Mouse (Mus musculus) forebrain, embryonic 12.5 days (tissue): ENCODE measurements around the gene Pmfbp1. TPM values are rescaled to one million over a fixed set of nuclear protein-coding genes. Genes with fewer than 3 reads are reported as not detected.

Source experiments
- ATAC-seq: fragments of 200-750 bp; cut with Nextera tagmentation; 2 replicates; pipeline ENCODE4 v1.8.0; 2017; ENCODE audit warnings: moderate TSS enrichment; ENCODE audit not compliant: low FRiP score
- H3K27ac ChIP-seq: fragments of 300-500 bp; sonication (generic); 2 replicates; pipeline ENCODE4 v1.5.1; 2016; ENCODE audit warnings: mild to moderate bottlenecking
- H3K27me3 ChIP-seq: fragments of 300-500 bp; sonication (generic); 2 replicates; pipeline ENCODE4 v1.6.1; 2016; ENCODE audit warnings: mild to moderate bottlenecking
- H3K36me3 ChIP-seq: fragments of 300-500 bp; sonication (generic); replicated peaks from 2 replicates; pipeline ENCODE4 v1.6.1; 2016; ENCODE audit warnings: mild to moderate bottlenecking
- H3K4me1 ChIP-seq: fragments of 300-500 bp; sonication (generic); 2 replicates; pipeline ENCODE4 v1.6.1; 2016
- H3K4me2 ChIP-seq: fragments of 300-500 bp; sonication (generic); 2 replicates; pipeline ENCODE4 v1.6.1; 2016; ENCODE audit warnings: mild to moderate bottlenecking, moderate library complexity
- H3K4me3 ChIP-seq: fragments of 300-500 bp; sonication (generic); replicated peaks from 2 replicates; pipeline ENCODE4 v1.5.1; 2016; ENCODE audit warnings: mild to moderate bottlenecking
- H3K9ac ChIP-seq: fragments of 300-500 bp; sonication (generic); 2 replicates; pipeline ENCODE4 v1.6.1; 2016; ENCODE audit warnings: mild to moderate bottlenecking
- H3K9me3 ChIP-seq: fragments of 300-500 bp; sonication (generic); 2 replicates; pipeline ENCODE4 v1.6.1; 2016
- WGBS: fragments of 180-500 bp; shearing (Covaris S2); methylation state at CpG from one replicate; pipeline ENCODE4 v1.1.7; 2016; 5-methylcytosine and 5-hydroxymethylcytosine counted together
- polyA plus RNA-seq: library from polyadenylated mRNA; unstranded; fragments of >200 nt; fragmentation: Nextera tagmentation; extraction: Ambion mirVana; gene quantifications from 2 replicates; pipeline ENCODE4 v1.2.1, GENCODE M21; 2016

Gene Pmfbp1
- polyA plus RNA-seq, 1 experiment from 2014 or later, result 0.28 TPM

- Histone ChIP-seq H3K4me1 (no peaks in the 10 kb centered on the region), H3K36me3 (peaks cover 9% of the 10 kb centered on the region; the same call in 1 of the 2 replicates), H3K27me3 (no peaks in the 10 kb centered on the region; the same call in 1 of the 2 replicates), H3K9ac (no peak overlapping the region), H3K4me2 (no peak overlapping the region), H3K9me3 (no peaks in the 10 kb centered on the region), H3K4me3 (no peak overlapping the region), H3K27ac (no peak overlapping the region)
- ATAC-seq, result no peak
- 76% methylated on average over 4 of the region's 4 CpGs for WGBS
Measured at GRCm38 (mm10) chr8:109576311-109576710, 82.5 kb downstream of the Pmfbp1 start.

- H3K4me1 ChIP-seq, result no peaks in the 10 kb centered on the region
- no peak within 1 kb of the TSS for H3K27ac ChIP-seq
- WGBS, result 73% methylated on average over 8 of the region's 8 CpGs
- H3K4me2 ChIP-seq, result no peak within 1 kb of the TSS
- no peaks in the 10 kb centered on the region for H3K36me3 ChIP-seq
- H3K9me3 ChIP-seq, result no peaks in the 10 kb centered on the region
- no peak within 1 kb of the TSS for H3K9ac ChIP-seq
- H3K4me3 ChIP-seq, result no peak within 1 kb of the TSS
- no peak for ATAC-seq
- no peaks in the 10 kb centered on the region; the same call in 1 of the 2 replicates for H3K27me3 ChIP-seq
Measured at GRCm38 (mm10) chr8:109578900-109579301, 85.1 kb downstream of the Pmfbp1 start, which contains the start of gene Hp. Gene Hp (minus strand): TSS chr8:109579172.

- Histone ChIP-seq H3K4me1 (no peaks in the 10 kb centered on the region), H3K27me3 (no peaks in the 10 kb centered on the region; the same call in 1 of the 2 replicates), H3K9ac (no peak overlapping the region), H3K27ac (no peak overlapping the region), H3K9me3 (no peaks in the 10 kb centered on the region), H3K4me2 (no peak overlapping the region), H3K36me3 (no peaks in the 10 kb centered on the region), H3K4me3 (no peak overlapping the region)
- 86% methylated on average over 4 of the region's 4 CpGs for WGBS
- no peak for ATAC-seq
Measured at GRCm38 (mm10) chr8:109584293-109584692, 90.5 kb downstream of the Pmfbp1 start.

GRCm38 (mm10) chr8:109584830-109585229 lies 91.0 kb downstream of the Pmfbp1 start:
- ATAC-seq, result no peak
- Histone ChIP-seq H3K9me3 (no peaks in the 10 kb centered on the region), H3K27ac (no peak overlapping the region), H3K4me2 (no peak overlapping the region), H3K9ac (no peak overlapping the region), H3K27me3 (no peaks in the 10 kb centered on the region; the same call in 1 of the 2 replicates), H3K4me1 (no peaks in the 10 kb centered on the region), H3K4me3 (no peak overlapping the region), H3K36me3 (no peaks in the 10 kb centered on the region)
- 85% methylated on average over 3 of the region's 3 CpGs for WGBS

GRCm38 (mm10) chr8:109585652-109586051 lies 91.8 kb downstream of the Pmfbp1 start:
- no peak overlapping the region for H3K4me2 ChIP-seq
- ATAC-seq, result no peak
- no peak overlapping the region for H3K27ac ChIP-seq
- no peak overlapping the region for H3K4me3 ChIP-seq
- H3K27me3 ChIP-seq, result no peaks in the 10 kb centered on the region
- H3K9me3 ChIP-seq, result no peaks in the 10 kb centered on the region
- no peaks in the 10 kb centered on the region for H3K36me3 ChIP-seq
- H3K9ac ChIP-seq, result no peak overlapping the region
- no peaks in the 10 kb centered on the region for H3K4me1 ChIP-seq

- H3K27ac ChIP-seq, result no peak overlapping the region
- no peak overlapping the region for H3K9ac ChIP-seq
- no peak overlapping the region for H3K4me3 ChIP-seq
- ATAC-seq, result no peak
- H3K4me2 ChIP-seq, result no peak overlapping the region
- no peaks in the 10 kb centered on the region for H3K27me3 ChIP-seq
- peaks cover 7% of the 10 kb centered on the region for H3K36me3 ChIP-seq
- no peaks in the 10 kb centered on the region for H3K9me3 ChIP-seq
- WGBS, result 70% methylated on average over 7 of the region's 7 CpGs
- H3K4me1 ChIP-seq, result no peaks in the 10 kb centered on the region
Measured at GRCm38 (mm10) chr8:109586972-109587504, 93.2 kb downstream of the Pmfbp1 start.

- Histone ChIP-seq H3K27me3 (no peaks in the 10 kb centered on the region), H3K4me1 (no peaks in the 10 kb centered on the region), H3K27ac (no peak overlapping the region), H3K9me3 (no peaks in the 10 kb centered on the region), H3K9ac (no peak overlapping the region), H3K4me3 (no peak overlapping the region), H3K36me3 (peaks cover 39% of the 10 kb centered on the region), H3K4me2 (no peak overlapping the region)
- ATAC-seq, result no peak
- WGBS, result 90% methylated on average over 9 of the region's 9 CpGs
Measured at GRCm38 (mm10) chr8:109590901-109591300, 97.1 kb downstream of the Pmfbp1 start.

- no peaks in the 10 kb centered on the region for H3K27me3 ChIP-seq
Measured at GRCm38 (mm10) chr8:109591367-109591766, 97.5 kb downstream of the Pmfbp1 start.

GRCm38 (mm10) chr8:109592164-109592563 lies 98.3 kb downstream of the Pmfbp1 start:
- H3K36me3 ChIP-seq, result peaks cover 43% of the 10 kb centered on the region

More at GRCm38 (mm10) chr8:109591367-109591766, 97.5 kb downstream of the Pmfbp1 start:
- Histone ChIP-seq H3K9me3 (no peaks in the 10 kb centered on the region), H3K36me3 (peaks cover 39% of the 10 kb centered on the region), H3K9ac (no peak overlapping the region), H3K4me3 (no peak overlapping the region), H3K27ac (no peak overlapping the region), H3K4me1 (no peaks in the 10 kb centered on the region), H3K4me2 (no peak overlapping the region)
- no peak for ATAC-seq
- WGBS, result 90% methylated on average over 3 of the region's 3 CpGs

More at GRCm38 (mm10) chr8:109592164-109592563, 98.3 kb downstream of the Pmfbp1 start:
- no peak for ATAC-seq
- WGBS, result 93% methylated on average over 5 of the region's 5 CpGs
- Histone ChIP-seq H3K27ac (no peak overlapping the region), H3K27me3 (no peaks in the 10 kb centered on the region), H3K4me1 (no peaks in the 10 kb centered on the region), H3K4me2 (no peak overlapping the region), H3K9ac (no peak overlapping the region), H3K4me3 (no peak overlapping the region), H3K9me3 (no peaks in the 10 kb centered on the region)

Other genes with a start within 250 kb of the Pmfbp1 start
- 32.7 and 35.9 TPM in 2 replicates for gene Dhx38, start 71.8 kb downstream of the Pmfbp1 start, polyA plus RNA-seq
- 21.7 and 23.4 TPM in 2 replicates for gene Txnl4b, start 71.9 kb downstream of the Pmfbp1 start, polyA plus RNA-seq
- 0.15 TPM in 1 of 2 replicates, not detected in the other for gene Hp, start 85.1 kb downstream of the Pmfbp1 start, polyA plus RNA-seq
- 38.7 and 39.6 TPM in 2 replicates for gene Dhodh, start 114.6 kb downstream of the Pmfbp1 start, polyA plus RNA-seq
- 0.05 and 0.22 TPM in 2 replicates for gene Pkd1l3, start 120.5 kb downstream of the Pmfbp1 start, polyA plus RNA-seq
- gene Ist1, start 199.2 kb downstream of the Pmfbp1 start, polyA plus RNA-seq, result 180 and 185 TPM in 2 replicates
- gene Zfp821, start 211.5 kb downstream of the Pmfbp1 start, polyA plus RNA-seq, result 73.1 and 78.5 TPM in 2 replicates
- gene Atxn1l, start 243.7 kb downstream of the Pmfbp1 start, polyA plus RNA-seq, result 7.4 and 9.6 TPM in 2 replicates